Mouse (Mus musculus) layer of hippocampus, adult 9-10 months (tissue): Measurements from ENCODE around the gene Ppm1l.

Experiments used
- DNase-seq: peaks from one replicate; pipeline ENCODE4 v3.0.0; 2022; ENCODE audit warnings: low spot score

Gene Ppm1l

DNA sequence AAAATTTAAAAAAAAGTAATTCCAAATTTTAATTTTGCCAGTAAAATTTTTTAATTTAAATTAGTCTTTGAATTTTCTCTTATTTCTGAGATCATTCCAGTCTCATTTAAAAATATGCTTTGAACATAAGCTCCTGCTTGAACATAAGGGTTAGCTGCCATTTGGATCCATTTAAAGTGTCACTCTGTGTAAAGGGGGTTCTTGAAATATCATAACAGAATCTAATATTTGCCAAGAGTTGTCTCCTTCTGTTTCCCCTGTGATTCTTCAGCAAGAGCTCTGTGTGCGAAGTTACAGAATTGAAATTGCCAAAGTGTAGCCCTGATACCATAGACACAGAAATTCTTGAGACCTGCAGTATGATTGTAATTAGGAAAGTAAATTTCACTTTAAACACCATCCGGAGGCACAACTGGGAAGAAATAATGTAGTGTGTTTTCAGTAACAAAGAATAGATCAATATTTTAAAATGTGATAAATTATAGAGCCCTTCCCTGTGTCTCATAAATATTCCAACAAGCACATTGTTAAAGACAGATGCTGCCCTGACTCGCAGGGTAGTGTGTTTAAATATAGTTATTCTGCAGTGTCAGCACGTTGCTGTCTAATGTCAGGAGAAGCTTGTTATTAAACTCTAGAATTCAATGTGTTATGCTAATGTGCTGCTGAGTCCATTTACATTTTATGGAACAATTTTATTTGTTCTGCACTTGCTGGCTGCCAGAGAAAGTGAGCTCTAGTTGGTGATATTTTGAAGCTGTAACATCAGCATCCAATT, 177.8 kb downstream of the Ppm1l start:
- no peak for DNase-seq

GRCm38 (mm10) chr3:69497178-69497577, 180.5 kb downstream of the Ppm1l start:
- no peak for DNase-seq

DNA sequence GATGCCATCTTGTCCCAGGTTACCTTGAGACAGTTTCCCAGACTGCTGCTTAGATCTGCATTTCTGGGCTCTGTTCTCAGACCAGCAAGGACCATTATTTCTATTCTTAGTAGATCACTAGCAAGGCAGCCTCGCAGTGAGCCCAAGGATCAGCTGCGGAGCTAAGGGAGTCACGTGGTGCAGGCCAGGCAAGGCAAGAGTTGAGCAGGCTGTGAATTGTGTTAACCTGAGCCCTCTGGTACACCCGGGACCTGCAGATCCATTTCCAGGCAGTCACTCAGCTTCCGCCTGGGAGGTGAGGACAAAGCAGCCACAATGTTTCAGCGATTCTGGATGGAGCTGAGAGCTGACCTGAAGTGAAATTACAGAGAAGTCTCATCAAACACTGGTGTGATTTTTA, 185.3 kb downstream of the Ppm1l start:
- DNase-seq: no peak

GRCm38 (mm10) chr3:69502527-69502926, 185.9 kb downstream of the Ppm1l start:
- no peak for DNase-seq

DNA sequence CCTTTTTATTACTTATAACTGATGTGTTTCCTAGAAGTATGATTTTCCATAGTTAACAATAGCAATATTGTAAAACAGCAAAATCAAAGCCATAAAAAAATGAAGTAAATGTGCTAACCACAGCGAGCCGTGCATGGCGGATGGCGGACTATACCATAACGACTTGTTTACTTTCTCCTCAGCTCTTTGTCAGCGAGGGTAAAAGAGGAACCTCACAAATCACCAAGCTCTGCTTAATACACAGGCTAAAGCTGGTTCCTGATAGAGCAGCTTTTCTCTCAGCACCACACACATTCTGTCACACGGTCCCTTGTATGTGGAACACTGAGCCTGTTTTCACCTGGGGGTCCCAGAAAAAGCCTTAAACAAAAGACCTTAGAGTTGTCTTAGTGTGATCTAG, 188.4 kb downstream of the Ppm1l start:
- no peak for DNase-seq

DNA sequence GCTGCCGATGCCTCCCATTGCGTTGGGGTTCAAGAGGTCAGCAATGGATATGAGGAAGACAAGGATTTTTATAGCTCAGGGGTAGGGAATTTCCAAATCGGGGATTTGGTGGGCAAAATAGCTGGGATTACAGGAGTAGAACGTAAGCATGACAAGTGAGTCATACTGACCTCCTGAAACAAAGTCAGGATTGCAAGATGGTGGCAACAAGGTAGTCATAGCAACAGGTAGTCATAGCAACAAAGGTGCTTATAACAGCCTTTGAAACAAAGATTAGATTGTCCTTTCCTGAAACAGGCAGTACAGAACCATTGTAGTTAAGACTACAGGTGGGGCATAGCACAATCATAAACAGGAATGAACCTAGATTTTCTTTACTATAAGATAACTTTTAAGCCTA, 189.7 kb downstream of the Ppm1l start:
- DNase-seq: no peak

GRCm38 (mm10) chr3:69509411-69509952, 192.8 kb downstream of the Ppm1l start:
- no peak for DNase-seq

DNA sequence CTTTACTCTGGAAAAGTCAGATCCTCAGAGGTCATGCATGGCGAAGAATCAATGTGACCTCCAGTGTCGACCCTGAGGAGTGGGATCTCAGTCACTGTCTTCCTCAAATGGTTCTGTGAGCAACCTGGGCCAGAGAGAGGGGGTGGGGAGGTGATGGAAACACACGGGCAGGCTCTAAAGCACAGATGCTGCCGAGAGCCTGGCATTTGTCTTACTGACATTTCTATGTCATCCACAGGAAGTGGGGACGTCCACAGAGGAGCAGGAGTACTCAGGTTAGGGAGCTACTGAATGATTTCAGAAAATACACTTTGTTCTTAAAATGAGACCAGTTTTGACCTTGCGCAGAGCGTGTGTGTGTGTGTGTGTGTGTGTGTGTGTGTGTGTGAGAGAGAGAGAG, 195.2 kb downstream of the Ppm1l start:
- no peak for DNase-seq

- DNase-seq: no peak
These were observed 195.7 kb downstream of the Ppm1l start for GRCm38 (mm10) chr3:69512402-69512801.

DNA sequence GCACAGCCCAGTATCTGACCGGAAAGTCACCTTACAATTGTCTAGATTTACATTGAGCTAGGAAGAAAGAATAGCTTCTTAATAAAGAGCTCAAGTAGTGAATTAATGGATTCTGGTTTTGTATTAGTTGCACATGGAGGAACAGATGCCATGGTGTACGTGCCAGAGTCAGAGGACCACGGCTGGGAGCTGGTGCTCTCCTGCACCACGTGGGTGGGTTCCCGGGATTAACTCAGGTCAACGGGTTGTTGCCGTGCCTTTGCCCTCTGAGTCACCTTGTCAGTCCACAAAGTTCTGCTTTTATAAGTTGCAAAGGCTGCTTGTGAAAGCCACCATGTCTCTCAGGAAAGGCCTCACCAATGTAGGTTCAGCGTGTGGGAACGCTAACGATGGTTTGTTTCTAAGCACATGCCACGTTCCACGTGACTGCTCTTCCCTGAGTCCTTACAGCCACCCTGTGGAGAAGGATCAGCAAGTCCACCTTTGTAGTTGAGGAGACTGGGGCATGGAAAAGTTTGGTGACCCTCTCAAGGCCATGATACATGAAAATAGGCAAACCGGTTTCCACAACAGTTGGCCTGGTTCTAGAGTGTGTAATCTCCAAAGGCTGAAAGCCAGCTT, 199.2 kb downstream of the Ppm1l start:
- DNase-seq: no peak

DNA sequence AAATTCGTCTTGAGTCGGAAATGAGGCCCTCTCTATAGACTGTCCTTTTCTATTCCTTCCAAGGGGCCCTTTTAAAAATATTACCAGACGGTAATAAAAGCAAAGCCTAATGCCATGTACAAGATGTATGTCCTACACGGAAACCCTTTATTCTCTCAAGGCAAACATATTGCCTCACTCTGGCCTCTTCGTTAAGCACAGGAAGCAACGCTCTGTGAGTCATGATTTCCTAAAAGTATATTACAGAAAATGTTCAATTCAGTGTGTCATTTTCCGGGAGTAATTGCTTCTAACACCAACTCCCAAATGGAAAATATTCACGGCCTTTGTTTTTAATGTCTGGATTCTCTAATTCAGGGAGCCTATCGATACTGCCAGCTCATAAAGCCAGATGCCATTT, 202.5 kb downstream of the Ppm1l start:
- DNase-seq: no peak

DNA sequence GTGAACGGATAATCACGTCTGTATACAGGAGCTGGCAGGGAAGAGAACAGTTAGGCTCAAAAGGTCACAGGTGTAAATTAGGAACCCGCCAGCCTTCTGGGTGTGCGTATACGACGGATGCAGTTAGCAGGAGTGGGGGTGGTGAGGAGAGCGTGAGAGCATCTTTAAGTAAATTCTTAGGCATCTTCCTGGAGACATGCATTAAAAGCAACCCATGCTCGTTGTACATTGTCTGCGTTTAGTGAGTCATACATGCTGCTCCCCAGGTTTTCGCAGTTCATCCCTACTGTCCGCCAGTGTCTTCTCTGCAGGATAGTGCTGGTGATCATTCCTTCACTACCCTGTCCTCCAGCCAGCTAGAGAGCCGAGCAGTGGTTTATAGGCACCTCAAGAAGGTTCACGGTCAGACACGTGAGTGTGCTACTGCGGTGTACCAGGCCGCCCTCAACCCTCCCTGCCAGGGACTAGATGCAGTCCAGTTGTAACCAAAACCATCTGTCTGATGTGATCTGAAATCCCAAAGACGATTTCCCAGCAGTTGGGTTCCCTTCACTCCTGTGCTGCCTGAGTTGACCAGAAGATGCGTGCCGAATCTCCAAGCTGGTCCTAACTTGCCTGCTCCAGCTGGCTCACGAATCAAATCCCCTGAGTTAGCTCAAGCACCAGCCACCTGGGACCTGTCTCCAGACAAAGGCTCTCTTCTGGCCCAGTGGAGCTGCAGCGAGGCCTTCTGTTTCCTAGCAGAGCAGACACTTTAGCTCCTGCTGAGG, 203.3 kb downstream of the Ppm1l start:
- no peak for DNase-seq

- no peak for DNase-seq
These were observed 205.6 kb downstream of the Ppm1l start for GRCm38 (mm10) chr3:69522270-69522669.

GRCm38 (mm10) chr3:69524356-69525071, 207.9 kb downstream of the Ppm1l start:
- DNase-seq: no peak

GRCm38 (mm10) chr3:69525072-69525529, 208.4 kb downstream of the Ppm1l start:
- DNase-seq: no peak

- no peak for DNase-seq
These were observed 210.7 kb downstream of the Ppm1l start for GRCm38 (mm10) chr3:69527384-69527783.

GRCm38 (mm10) chr3:69529576-69529975, 212.9 kb downstream of the Ppm1l start:
- no peak for DNase-seq

GRCm38 (mm10) chr3:69531511-69531910, 214.8 kb downstream of the Ppm1l start:
- DNase-seq: no peak

DNA sequence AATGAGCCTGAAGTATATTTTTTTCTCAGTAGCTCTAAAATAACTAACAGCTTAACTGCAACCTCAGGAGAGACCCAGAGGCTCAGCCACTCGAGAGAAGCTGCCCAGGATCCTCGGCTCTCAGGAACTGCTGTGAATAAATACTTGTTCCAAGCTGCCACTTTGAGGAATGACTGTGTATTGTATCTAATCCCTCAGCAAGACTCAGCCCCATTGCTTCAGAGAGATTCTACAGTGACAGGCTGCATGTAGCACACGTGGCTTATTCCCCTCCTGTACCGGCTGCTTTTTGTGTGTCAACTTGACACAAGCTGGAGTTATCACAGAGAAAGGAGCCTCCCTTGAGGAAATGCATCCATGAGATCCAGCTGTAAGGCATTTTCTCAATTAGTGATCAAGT, 216.0 kb downstream of the Ppm1l start:
- DNase-seq: no peak

DNA sequence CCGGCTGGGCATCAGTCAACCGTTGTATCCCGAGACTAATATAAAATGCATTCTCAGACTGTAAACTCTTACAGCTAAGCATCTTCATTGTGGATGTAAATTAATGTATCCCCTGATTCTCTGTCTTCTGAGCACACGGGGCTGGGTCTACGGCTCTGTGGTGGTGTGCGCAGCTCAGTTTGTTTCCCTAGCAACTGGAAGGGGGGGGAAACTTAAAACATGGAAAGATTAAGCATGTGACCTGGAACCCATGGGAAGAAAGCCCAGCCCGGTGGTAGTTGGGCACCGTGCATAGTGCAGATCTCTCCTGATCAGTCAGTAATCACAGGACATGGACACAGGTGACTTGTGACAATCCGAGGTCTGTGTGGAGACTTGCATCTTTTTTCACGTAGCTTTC, 218.8 kb downstream of the Ppm1l start:
- DNase-seq: no peak

- DNase-seq: no peak
These were observed 219.4 kb downstream of the Ppm1l start for GRCm38 (mm10) chr3:69535941-69536647.
